Mouse (Mus musculus) spleen, adult 2 months (tissue): ENCODE measurements at regions not wholly inside any gene's neighbourhood (a gene's known extent, or its start where the extent isn't known, plus 50 kb on each side); places are given as distances from the start of the nearest gene placed in this dataset.

Experiments used
- DNase-seq, 2 experiments: peaks; one replicate each; pipeline versions ENCODE4 v3.0.0 to v3.0.0-alpha.2; 2012 to 2021; ENCODE audit warnings: low spot score in 2 of 2, low read depth in 1 of 2
- H3K27ac ChIP-seq: fragments of 200-500 bp; 2 replicates; pipeline ENCODE4 v1.5.1; 2012; ENCODE audit warnings: low read length, inconsistent platforms; ENCODE audit not compliant: insufficient read depth
- H3K27me3 ChIP-seq: fragments of 200-500 bp; 2 replicates; pipeline ENCODE4 v1.6.1; 2012; ENCODE audit warnings: mild to moderate bottlenecking, moderate library complexity, low read length, inconsistent platforms; ENCODE audit not compliant: control insufficient read depth, insufficient read depth
- H3K36me3 ChIP-seq: fragments of 200-500 bp; 2 replicates; pipeline ENCODE4 v1.6.1; 2012; ENCODE audit warnings: mild to moderate bottlenecking, low read length, inconsistent platforms; ENCODE audit not compliant: control insufficient read depth, insufficient read depth
- H3K4me1 ChIP-seq: fragments of 200-500 bp; 2 replicates; pipeline ENCODE4 v1.6.1; 2011; ENCODE audit warnings: inconsistent platforms; ENCODE audit not compliant: control insufficient read depth, insufficient read depth, insufficient read length
- H3K4me3 ChIP-seq: fragments of 200-500 bp; 2 replicates; pipeline ENCODE4 v1.5.1; 2011; ENCODE audit warnings: mild to moderate bottlenecking, inconsistent platforms; ENCODE audit not compliant: insufficient read depth, insufficient read length; ENCODE audit errors: extremely low read depth
- CTCF ChIP-seq: fragments of 200-500 bp; IDR thresholded peaks from 2 replicates; pipeline ENCODE4 v1.5.1; 2011; ENCODE audit warnings: mild to moderate bottlenecking, inconsistent platforms; ENCODE audit not compliant: insufficient read depth, insufficient read length, insufficient replicate concordance; ENCODE audit errors: extremely low read depth
- POLR2A ChIP-seq: fragments of 200-500 bp; IDR thresholded peaks from 2 replicates; pipeline ENCODE4 v1.6.1; 2011; ENCODE audit warnings: low read depth, low read length, inconsistent platforms
- WGBS: fragments of 180-500 bp; shearing (Covaris S2); methylation state at CpG from one replicate; pipeline ENCODE4 v1.1.7; 2018; 5-methylcytosine and 5-hydroxymethylcytosine counted together

GRCm38 (mm10) chr17:83959159-83959848 lies 111.5 kb upstream of the Haao start:
- Histone ChIP-seq H3K36me3 (no peaks in the 10 kb centered on the region), H3K27me3 (no peaks in the 10 kb centered on the region), H3K27ac (no peak overlapping the region), H3K4me3 (no peak overlapping the region), H3K4me1 (no peaks in the 10 kb centered on the region)
- 74% methylated on average over 9 of the region's 9 CpGs for WGBS
- TF ChIP-seq POLR2A (no peak), CTCF (no peak)
- DNase-seq = no peak

DNA sequence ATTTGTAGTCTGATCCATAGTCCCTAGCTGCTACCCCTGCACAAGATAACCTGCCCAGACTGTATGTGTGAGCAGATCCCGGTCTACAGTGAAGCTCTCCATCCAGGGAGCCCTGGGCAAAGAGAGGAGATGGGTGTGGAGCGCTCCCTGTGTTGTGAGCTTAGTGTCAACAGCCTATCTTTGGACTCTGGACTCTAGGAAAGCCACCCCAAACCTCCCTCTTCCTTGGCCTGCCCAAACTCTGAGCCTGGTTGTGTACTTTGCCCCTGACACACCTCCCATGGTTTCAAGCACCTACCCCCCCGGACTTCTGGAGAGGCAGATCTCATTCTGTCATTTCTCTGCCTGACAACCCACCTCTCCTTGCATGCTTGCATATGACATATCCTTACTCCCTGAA lies 110.9 kb upstream of the Haao start:
- DNase-seq = no peak
- TF ChIP-seq POLR2A (no peak), CTCF (no peak)
- H3K4me1 ChIP-seq = no peaks in the 10 kb centered on the region
- no peak overlapping the region for H3K4me3 ChIP-seq
- H3K36me3 ChIP-seq = no peaks in the 10 kb centered on the region
- no peaks in the 10 kb centered on the region for H3K27me3 ChIP-seq
- no peak overlapping the region for H3K27ac ChIP-seq
- whole genome bisulfite sequencing = 70% methylated on average over 3 of the region's 3 CpGs

- Histone ChIP-seq H3K27me3 (no peaks in the 10 kb centered on the region), H3K36me3 (no peaks in the 10 kb centered on the region), H3K4me1 (no peaks in the 10 kb centered on the region), H3K27ac (peak overlapping the region; percentile 18; the same call in 1 of the 2 replicates), H3K4me3 (no peak overlapping the region)
- TF ChIP-seq POLR2A (no peak), CTCF (no peak)
- no peak for DNase-seq
- 75% methylated on average over 12 of the region's 12 CpGs for WGBS
These were observed 110.1 kb upstream of the Haao start for GRCm38 (mm10) chr17:83957661-83958540.

GRCm38 (mm10) chr17:83956821-83957565 lies 109.2 kb upstream of the Haao start:
- Histone ChIP-seq H3K4me1 (no peaks in the 10 kb centered on the region), H3K27ac (no peak overlapping the region), H3K36me3 (no peaks in the 10 kb centered on the region), H3K4me3 (no peak overlapping the region), H3K27me3 (no peaks in the 10 kb centered on the region)
- WGBS = 70% methylated on average over 12 of the region's 12 CpGs
- no peak for DNase-seq
- TF ChIP-seq CTCF (no peak), POLR2A (no peak)

GRCm38 (mm10) chr17:83955978-83956377 lies 108.2 kb upstream of the Haao start:
- WGBS = 60% methylated on average over 5 of the region's 5 CpGs
- H3K27ac ChIP-seq = no peak overlapping the region
- H3K4me3 ChIP-seq = no peak overlapping the region
- no peaks in the 10 kb centered on the region for H3K27me3 ChIP-seq
- no peaks in the 10 kb centered on the region for H3K36me3 ChIP-seq
- no peak for DNase-seq
- H3K4me1 ChIP-seq = no peaks in the 10 kb centered on the region
- TF ChIP-seq POLR2A (no peak), CTCF (no peak)

DNA sequence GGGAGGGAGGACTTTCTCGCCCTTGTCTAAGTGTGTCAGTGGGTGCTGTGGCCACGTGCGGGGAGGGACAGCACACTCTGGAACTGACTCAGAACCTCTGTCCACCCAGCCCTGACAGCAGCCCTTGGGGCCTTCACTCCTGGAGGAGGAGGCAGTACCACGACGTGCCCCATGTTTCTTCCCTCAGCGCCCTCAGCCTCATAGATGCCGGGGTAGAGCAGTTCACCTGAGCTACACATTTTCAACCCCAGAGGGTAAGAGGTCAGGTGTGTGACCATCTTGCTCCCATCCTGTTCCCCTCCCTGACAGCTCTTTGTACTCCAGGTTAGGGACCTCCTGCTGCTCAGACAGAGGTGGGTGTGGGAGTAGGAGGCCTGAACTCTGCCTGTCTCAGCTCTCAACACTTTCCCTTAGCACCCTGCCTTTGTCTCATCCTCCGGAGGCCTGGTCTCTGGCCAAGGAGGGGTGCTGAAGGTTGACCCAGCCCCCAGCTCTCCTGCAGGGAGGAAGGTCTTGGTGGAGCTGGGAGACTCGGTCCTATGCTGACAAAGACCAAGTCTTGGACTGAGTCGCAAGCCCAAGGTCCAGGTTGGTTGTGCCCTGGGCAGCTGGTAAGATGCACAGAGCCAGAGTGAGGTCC lies 107.4 kb upstream of the Haao start:
- no peaks in the 10 kb centered on the region for H3K27me3 ChIP-seq
- no peak for DNase-seq
- H3K4me1 ChIP-seq = no peaks in the 10 kb centered on the region
- 81% methylated on average over 10 of the region's 10 CpGs for WGBS
- TF ChIP-seq POLR2A (no peak), CTCF (no peak)
- H3K27ac ChIP-seq = peak overlapping the region; percentile 20; the same call in 1 of the 2 replicates
- H3K36me3 ChIP-seq = no peaks in the 10 kb centered on the region
- H3K4me3 ChIP-seq = no peak overlapping the region
